ENCODE assay signal across 19 mouse cellular contexts in the genomic region with DNA sequence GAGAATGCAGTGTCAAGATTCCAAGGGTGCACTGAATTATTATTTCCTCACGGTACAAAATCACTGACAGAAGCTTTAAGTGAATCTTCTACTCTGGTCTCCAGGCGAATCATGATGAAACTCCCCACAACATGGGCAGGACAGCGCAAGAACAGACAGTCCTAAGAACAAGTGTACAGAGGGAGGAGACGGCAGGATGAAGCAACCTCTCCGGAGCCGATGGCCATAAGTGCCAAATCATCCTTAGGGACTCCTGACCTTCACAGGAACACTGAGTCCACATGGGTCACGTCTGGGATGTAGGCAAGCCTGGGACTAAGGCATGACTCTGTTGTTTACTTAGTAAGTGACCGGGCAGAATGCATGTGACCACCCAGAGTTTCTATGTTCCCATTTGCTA.
DNase-seq lines count a peak whose midpoint lies in the region.
"Had no signal": no experiment of that assay in that cellular context is flagged by ENCODE, and none has a peak within 500 bp of the region (broad histone marks: within the 10 kb centered on the region; RNA-seq: fewer than 3 reads in every experiment).

No protein-coding gene starts in this region.

- intact Hi-C loops in heart, postnatal 10 days (cut with DNase I), result no loop called here

- peak; percentile 91 for DNase-seq in heart, adult 11 months
- no peak for DNase-seq in heart, postnatal 10 days
- DNase-seq in adipocyte (ENCODE audit: low spot score), result peak; percentile 8
- DNase-seq in adrenal gland, postnatal 10 days, result peak; percentile 29
- peak; percentile 91 for DNase-seq in fat pad, adult 2 months (ENCODE audit: extremely low read depth, low read depth, low spot score)
- DNase-seq in B cell, adult 2 months, result no peak
- DNase-seq in embryo, embryonic 10 days (ENCODE audit: low spot score), result no peak
- DNase-seq: cerebellum, adult 8-10 months; cerebellum, postnatal 36 days; embryo, embryonic 11 days; heart, postnatal 14 days; kidney, adult 8-10 months; layer of hippocampus, postnatal 36 days; left cerebral cortex, postnatal 4 days; lung, adult 2 months; lung, postnatal 10 days; midbrain, embryonic 14.5 days; thymus, adult 18-20 months; thymus, postnatal 25 days had no signal

Comparison
In these comparisons a context has a peak if more than half of its experiments do, and no peak if none do; other contexts are left out.
1. DNase-seq: peak in heart, adult 11 months (single experiment), adipocyte (single experiment), adrenal gland, postnatal 10 days (single experiment) and fat pad, adult 2 months (single experiment); none in heart, postnatal 10 days (0 of 2), B cell, adult 2 months (0 of 2) and embryo, embryonic 10 days (single experiment).